Mouse (Mus musculus) myocyte (in vitro differentiated cells): ENCODE data around the gene Rbm4.

Experiments
- MAX ChIP-seq: IDR thresholded peaks from one replicate; pipeline ENCODE4 v1.6.1; 2011; ENCODE audit warnings: low read depth, mild to moderate bottlenecking, control low read depth
- MYOG ChIP-seq, 3 experiments: IDR thresholded peaks; one replicate each; pipeline ENCODE4 v1.6.1; 2011; ENCODE audit warnings: control low read depth in 2 of 3, low read depth in 2 of 3, mild to moderate bottlenecking in 2 of 3; ENCODE audit not compliant: insufficient read length in 2 of 3, control insufficient read depth in 1 of 3, insufficient read depth in 1 of 3
- POLR2A ChIP-seq: IDR thresholded peaks from one replicate; pipeline ENCODE4 v1.6.1; 2011; ENCODE audit warnings: low read depth, mild to moderate bottlenecking, control low read depth, moderate library complexity; ENCODE audit not compliant: insufficient read length
- POLR2AphosphoS2 ChIP-seq: IDR thresholded peaks from one replicate; pipeline ENCODE4 v1.6.1; 2011; ENCODE audit warnings: low read depth, control low read depth; ENCODE audit not compliant: insufficient read length
- REST ChIP-seq: IDR thresholded peaks from one replicate; pipeline ENCODE4 v1.6.1; 2011; ENCODE audit warnings: mild to moderate bottlenecking, control low read depth, moderate library complexity; ENCODE audit not compliant: insufficient read depth, insufficient read length
- SRF ChIP-seq: IDR thresholded peaks from one replicate; pipeline ENCODE4 v1.6.1; 2011; ENCODE audit warnings: low read depth; ENCODE audit not compliant: control insufficient read depth, insufficient read length
- TCF12 ChIP-seq: IDR thresholded peaks from one replicate; pipeline ENCODE4 v1.6.1; 2011; ENCODE audit warnings: mild to moderate bottlenecking, control low read depth; ENCODE audit not compliant: poor library complexity, insufficient read depth, severe bottlenecking
- TCF3 ChIP-seq: IDR thresholded peaks from one replicate; pipeline ENCODE4 v1.6.1; 2011; ENCODE audit warnings: low read depth, control low read depth; ENCODE audit not compliant: insufficient read length
- USF1 ChIP-seq: IDR thresholded peaks from one replicate; pipeline ENCODE4 v1.6.1; 2011; ENCODE audit warnings: low read depth, mild to moderate bottlenecking, control low read depth, moderate library complexity

DNA sequence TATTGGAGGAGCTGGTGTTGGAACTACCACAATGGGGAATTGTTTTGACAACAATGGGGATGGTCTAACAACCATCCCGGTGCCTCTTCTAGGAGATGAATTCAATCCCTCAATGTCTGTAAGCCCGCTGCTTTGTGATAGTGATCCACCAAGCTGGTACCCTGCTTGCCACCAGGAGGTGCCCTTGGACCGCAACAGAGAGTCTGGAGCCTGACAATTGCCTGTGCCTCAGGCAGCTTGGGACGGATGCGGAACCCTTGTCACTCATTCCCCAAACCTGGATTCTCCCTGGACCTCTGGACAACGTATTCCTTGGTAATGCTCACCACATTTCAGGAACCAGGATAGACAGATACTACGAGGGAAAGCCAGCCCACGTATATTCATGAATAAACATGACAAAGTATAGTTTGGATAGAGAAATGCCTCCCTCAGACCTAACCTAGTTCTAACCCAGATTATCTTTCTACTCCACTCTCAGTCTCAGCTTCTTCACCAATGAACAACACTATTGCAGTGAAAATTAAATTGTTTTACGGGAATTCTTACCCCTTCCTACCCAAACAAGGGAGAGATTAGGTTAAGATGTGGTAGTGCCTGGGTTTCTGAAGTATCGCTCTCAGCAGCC, 38.0 kb downstream of the Rbm4 start:
- TF ChIP-seq TCF3 = no peak
- no peak for TF ChIP-seq MAX
- no peak for TF ChIP-seq MYOG (IDR thresholded peaks at IDR 0.05; ENCODE audit: control insufficient read depth in 1 of 3, insufficient read depth in 1 of 3, insufficient read length in 2 of 3, low read depth in 2 of 3)
- no peak for TF ChIP-seq USF1
- no peak for TF ChIP-seq TCF12
- TF ChIP-seq POLR2AphosphoS2 = peak; percentile 92
- TF ChIP-seq POLR2A = no peak
- no peak for TF ChIP-seq REST
- no peak for TF ChIP-seq SRF
